Mouse (Mus musculus) heart, adult 2 months (tissue): ENCODE data around the gene Hfm1.

Source experiments
- CTCF ChIP-seq: fragments of 200-600 bp; IDR thresholded peaks from 2 replicates; pipeline ENCODE4 v1.8.1; 2022; ENCODE audit warnings: antibody characterized with exemption, mild to moderate bottlenecking, moderate library complexity
- EP300 ChIP-seq: fragments of 200-500 bp; IDR thresholded peaks from 2 replicates; pipeline ENCODE4 v1.6.1; 2011; ENCODE audit warnings: low read depth, low read length, control low read depth; ENCODE audit not compliant: insufficient read depth

DNA sequence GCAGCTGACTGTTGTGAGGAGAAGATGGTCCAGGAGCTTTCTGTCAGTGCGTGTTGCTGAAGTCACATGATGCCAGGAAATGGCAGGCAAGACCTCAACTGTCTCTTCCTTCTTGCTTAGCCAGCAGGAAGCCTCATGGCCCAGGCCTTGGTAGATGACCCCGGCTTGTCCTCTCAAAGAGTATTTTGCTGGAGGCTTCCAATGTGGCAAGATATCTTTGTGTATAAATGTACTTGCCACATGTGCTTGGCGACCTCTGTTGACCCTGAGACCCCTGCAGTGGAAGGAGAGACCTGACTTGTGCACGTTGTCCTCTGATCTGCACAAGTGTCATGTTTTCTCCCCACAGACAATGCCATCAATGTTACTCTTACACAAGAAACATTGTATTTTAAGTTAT is 95.3 kb downstream of the Hfm1 start:
- TF ChIP-seq CTCF (no peak), EP300 (no peak)
